Mouse (Mus musculus) retina, postnatal 7 days (tissue): ENCODE data around the gene Cox6b2.

Experiments
- DNase-seq: peaks from one replicate; pipeline ENCODE4 v3.0.0-alpha.2; 2012; ENCODE audit warnings: low read depth, low spot score

Gene Cox6b2

GRCm38 (mm10) chr7:4764946-4765710 lies 12.2 kb upstream of the Cox6b2 start:
- no peak for DNase-seq

GRCm38 (mm10) chr7:4759670-4760069 lies 6.8 kb upstream of the Cox6b2 start:
- no peak for DNase-seq

GRCm38 (mm10) chr7:4751971-4752820 lies 698 bp downstream of the Cox6b2 start:
- peak; percentile 35 for DNase-seq

- DNase-seq: no peak
Observed at GRCm38 (mm10) chr7:4749169-4749568, 3.7 kb downstream of the Cox6b2 start.

GRCm38 (mm10) chr7:4748321-4748720 lies 4.6 kb downstream of the Cox6b2 start:
- no peak for DNase-seq

GRCm38 (mm10) chr7:4747156-4747899 lies 5.6 kb downstream of the Cox6b2 start:
- DNase-seq: no peak

GRCm38 (mm10) chr7:4746326-4746980 lies 6.4 kb downstream of the Cox6b2 start:
- DNase-seq: no peak

GRCm38 (mm10) chr7:4744886-4745285 lies 8.0 kb downstream of the Cox6b2 start:
- no peak for DNase-seq

GRCm38 (mm10) chr7:4743354-4743753 lies 9.5 kb downstream of the Cox6b2 start:
- DNase-seq: no peak

GRCm38 (mm10) chr7:4742482-4742819 lies 10.4 kb downstream of the Cox6b2 start:
- no peak for DNase-seq

- DNase-seq: no peak
Observed at GRCm38 (mm10) chr7:4741672-4742481, 11.0 kb downstream of the Cox6b2 start.

GRCm38 (mm10) chr7:4741151-4741550 lies 11.7 kb downstream of the Cox6b2 start:
- DNase-seq: no peak

GRCm38 (mm10) chr7:4740309-4740727 lies 12.6 kb downstream of the Cox6b2 start:
- DNase-seq: no peak

- peak; percentile 99 for DNase-seq
Observed at GRCm38 (mm10) chr7:4739544-4740275, 13.2 kb downstream of the Cox6b2 start, which contains the start of gene Kmt5c. TSS of gene Kmt5c (plus strand) at chr7:4740115.

- DNase-seq: no peak
Observed at GRCm38 (mm10) chr7:4739041-4739543, 13.8 kb downstream of the Cox6b2 start.

- no peak for DNase-seq
Observed at GRCm38 (mm10) chr7:4732968-4733392, 19.9 kb downstream of the Cox6b2 start.

GRCm38 (mm10) chr7:4731090-4731489 lies 21.8 kb downstream of the Cox6b2 start:
- no peak for DNase-seq

- DNase-seq: no peak
Observed at GRCm38 (mm10) chr7:4725169-4725568, 27.7 kb downstream of the Cox6b2 start, which contains the start of gene Tmem150b. TSS of gene Tmem150b (minus strand) at chr7:4725249.

GRCm38 (mm10) chr7:4724359-4724758 lies 28.5 kb downstream of the Cox6b2 start:
- no peak for DNase-seq

GRCm38 (mm10) chr7:4723508-4723907 lies 29.4 kb downstream of the Cox6b2 start:
- no peak for DNase-seq
